ENCODE assay signal across 10 mouse cellular contexts in genomic region chr17:35783944-35784343, GRCm38 (mm10). TPM values are rescaled to one million over a fixed set of nuclear protein-coding genes. Genes with fewer than 3 reads are reported as not detected.
DNase-seq lines count a peak whose midpoint lies in the region; ATAC-seq lines count a peak whose summit lies in the region.
"Had no signal": no experiment of that assay in that cellular context is flagged by ENCODE, and none has a peak within 500 bp of the region (broad histone marks: within the 10 kb centered on the region; RNA-seq: fewer than 3 reads in every experiment).

No protein-coding gene starts in this region.

- H3K9ac ChIP-seq in hindbrain, embryonic 13.5 days = no peak overlapping the region
- no peak overlapping the region for H3K9ac ChIP-seq in hindbrain, embryonic 11.5 days (ENCODE audit: low read depth, low read length)
- no peak overlapping the region for H3K9ac ChIP-seq in embryonic facial prominence, embryonic 14.5 days (ENCODE audit: low read depth, low read length)
- no peak overlapping the region for H3K9ac ChIP-seq in intestine, embryonic 14.5 days (ENCODE audit: low read length)
- H3K9ac ChIP-seq: midbrain, embryonic 12.5 days had no signal

- H3K27me3 ChIP-seq in hindbrain, embryonic 13.5 days = no peaks in the 10 kb centered on the region
- H3K27me3 ChIP-seq in hindbrain, embryonic 11.5 days (ENCODE audit: control insufficient read depth, insufficient read depth, low read length) = no peaks in the 10 kb centered on the region
- no peaks in the 10 kb centered on the region for H3K27me3 ChIP-seq in embryonic facial prominence, embryonic 14.5 days (replicated peaks; ENCODE audit: control insufficient read depth, insufficient read depth, low read length)
- no peaks in the 10 kb centered on the region for H3K27me3 ChIP-seq in intestine, embryonic 14.5 days (replicated peaks; ENCODE audit: control insufficient read depth, insufficient read depth, low read length)
- H3K27me3 ChIP-seq: midbrain, embryonic 12.5 days had no signal

- DNase-seq in hindbrain, embryonic 11.5 days (ENCODE audit: low spot score) = no peak
- peak; percentile 34 for DNase-seq in embryonic facial prominence, embryonic 14.5 days (ENCODE audit: low spot score)
- no peak for DNase-seq in intestine, embryonic 14.5 days (ENCODE audit: low spot score)
- peak; percentile 57 for DNase-seq in lung, postnatal 25 days (ENCODE audit: low spot score)
- DNase-seq in testis, postnatal 14 days (ENCODE audit: low spot score) = no peak
- DNase-seq in thymus, postnatal 25 days = no peak
- DNase-seq in spleen, postnatal 36 days (ENCODE audit: low spot score in 2 of 2) = no peak
- DNase-seq: kidney, adult 18-20 months had no signal

- H3K36me3 ChIP-seq in hindbrain, embryonic 13.5 days = no peaks in the 10 kb centered on the region
- H3K36me3 ChIP-seq in hindbrain, embryonic 11.5 days (ENCODE audit: control insufficient read depth, insufficient read depth, low read length) = no peaks in the 10 kb centered on the region
- H3K36me3 ChIP-seq in embryonic facial prominence, embryonic 14.5 days (ENCODE audit: control insufficient read depth, insufficient read depth, low read length) = no peaks in the 10 kb centered on the region
- H3K36me3 ChIP-seq in intestine, embryonic 14.5 days (ENCODE audit: control insufficient read depth, insufficient read depth, low read length) = no peaks in the 10 kb centered on the region
- H3K36me3 ChIP-seq: midbrain, embryonic 12.5 days had no signal

- H3K4me1 ChIP-seq in hindbrain, embryonic 13.5 days (replicated peaks) = no peaks in the 10 kb centered on the region
- H3K4me1 ChIP-seq in hindbrain, embryonic 11.5 days (replicated peaks; ENCODE audit: control insufficient read depth, insufficient read depth, low read length) = no peaks in the 10 kb centered on the region
- peaks cover 4% of the 10 kb centered on the region; the same call in 1 of the 2 replicates for H3K4me1 ChIP-seq in embryonic facial prominence, embryonic 14.5 days (ENCODE audit: control insufficient read depth, insufficient read depth, low read length)
- 0 out of 2 replicates have a peak, but pooled peaks cover 3% of the 10 kb centered on the region for H3K4me1 ChIP-seq in intestine, embryonic 14.5 days (replicated peaks; ENCODE audit: control insufficient read depth, insufficient read depth, low read length)
- H3K4me1 ChIP-seq: midbrain, embryonic 12.5 days had no signal

- no peak overlapping the region for H3K4me3 ChIP-seq in hindbrain, embryonic 13.5 days
- H3K4me3 ChIP-seq in hindbrain, embryonic 11.5 days (ENCODE audit: low read depth, low read length) = no peak overlapping the region
- H3K4me3 ChIP-seq in embryonic facial prominence, embryonic 14.5 days (ENCODE audit: low read depth, low read length) = no peak overlapping the region
- H3K4me3 ChIP-seq in intestine, embryonic 14.5 days (ENCODE audit: low read depth, low read length) = no peak overlapping the region
- H3K4me3 ChIP-seq: midbrain, embryonic 12.5 days had no signal

- H3K9me3 ChIP-seq in hindbrain, embryonic 13.5 days = no peaks in the 10 kb centered on the region
- no peaks in the 10 kb centered on the region for H3K9me3 ChIP-seq in hindbrain, embryonic 11.5 days (ENCODE audit: control insufficient read depth, low read length)
- H3K9me3 ChIP-seq in embryonic facial prominence, embryonic 14.5 days (ENCODE audit: control insufficient read depth, low read length) = no peaks in the 10 kb centered on the region
- no peaks in the 10 kb centered on the region for H3K9me3 ChIP-seq in intestine, embryonic 14.5 days (ENCODE audit: control insufficient read depth, low read length)
- H3K9me3 ChIP-seq: midbrain, embryonic 12.5 days had no signal

- H3K4me2 ChIP-seq in hindbrain, embryonic 13.5 days = no peak overlapping the region
- H3K4me2 ChIP-seq in hindbrain, embryonic 11.5 days (replicated peaks; ENCODE audit: low read depth, low read length) = no peak overlapping the region
- H3K4me2 ChIP-seq in embryonic facial prominence, embryonic 14.5 days (ENCODE audit: low read depth, low read length) = no peak overlapping the region
- no peak overlapping the region for H3K4me2 ChIP-seq in intestine, embryonic 14.5 days (ENCODE audit: low read length)
- H3K4me2 ChIP-seq: midbrain, embryonic 12.5 days had no signal

- ATAC-seq in hindbrain, embryonic 13.5 days (ENCODE audit: low FRiP score) = 0 out of 2 replicates have a peak, but pooled peaks have one; percentile 46
- ATAC-seq in hindbrain, embryonic 11.5 days (ENCODE audit: low FRiP score) = no peak
- ATAC-seq in embryonic facial prominence, embryonic 14.5 days (ENCODE audit: low read depth) = no peak
- 0 out of 2 replicates have a peak, but pooled peaks have one; percentile 43 for ATAC-seq in intestine, embryonic 14.5 days (replicated peaks; ENCODE audit: low FRiP score, low TSS enrichment, low read depth)

- WGBS in hindbrain, embryonic 13.5 days = 86% methylated on average over 6 of the region's 6 CpGs
- 77% methylated on average over 6 of the region's 6 CpGs for WGBS in hindbrain, embryonic 11.5 days
- WGBS in embryonic facial prominence, embryonic 14.5 days = 81% methylated on average over 6 of the region's 6 CpGs
- 65% methylated on average over 6 of the region's 6 CpGs for WGBS in intestine, embryonic 14.5 days

- no peak overlapping the region for H3K27ac ChIP-seq in hindbrain, embryonic 13.5 days
- H3K27ac ChIP-seq in hindbrain, embryonic 11.5 days (ENCODE audit: low read depth, low read length) = no peak overlapping the region
- no peak overlapping the region for H3K27ac ChIP-seq in embryonic facial prominence, embryonic 14.5 days (replicated peaks; ENCODE audit: low read depth, low read length)
- no peak overlapping the region for H3K27ac ChIP-seq in intestine, embryonic 14.5 days (ENCODE audit: low read depth)
- H3K27ac ChIP-seq: midbrain, embryonic 12.5 days had no signal

RNA-seq across cellular contexts. Expression of gene Ier3, which starts 37.5 kb away (rescaled TPM):
- polyA plus RNA-seq in hindbrain, embryonic 13.5 days (2015; fragmentation: Nextera tagmentation; extraction: Ambion mirVana) = 8.2 and 9.2 TPM in 2 replicates
- polyA plus RNA-seq in hindbrain, embryonic 11.5 days (2014; fragmentation: Nextera tagmentation; extraction: Ambion mirVana) = 3.6 and 4.0 TPM in 2 replicates
- polyA plus RNA-seq in embryonic facial prominence, embryonic 14.5 days (2014; fragmentation: Nextera tagmentation; extraction: Ambion mirVana) = 10.1 and 10.3 TPM in 2 replicates
- 4.4 and 5.1 TPM in 2 replicates for polyA plus RNA-seq in intestine, embryonic 14.5 days (2014; fragmentation: Nextera tagmentation; extraction: Ambion mirVana)

RNA-seq across cellular contexts. Expression of gene Flot1, which starts 39.1 kb away (rescaled TPM):
- polyA plus RNA-seq in hindbrain, embryonic 13.5 days (2015; fragmentation: Nextera tagmentation; extraction: Ambion mirVana) = 75.2 and 78.8 TPM in 2 replicates
- 48.1 and 50.0 TPM in 2 replicates for polyA plus RNA-seq in hindbrain, embryonic 11.5 days (2014; fragmentation: Nextera tagmentation; extraction: Ambion mirVana)
- polyA plus RNA-seq in embryonic facial prominence, embryonic 14.5 days (2014; fragmentation: Nextera tagmentation; extraction: Ambion mirVana) = 49.0 and 49.5 TPM in 2 replicates
- polyA plus RNA-seq in intestine, embryonic 14.5 days (2014; fragmentation: Nextera tagmentation; extraction: Ambion mirVana) = 42.5 and 48.5 TPM in 2 replicates

RNA-seq across cellular contexts. Expression of gene Tubb5, which starts 54.2 kb away (rescaled TPM):
- 1,714 and 1,822 TPM in 2 replicates for polyA plus RNA-seq in hindbrain, embryonic 13.5 days (2015; fragmentation: Nextera tagmentation; extraction: Ambion mirVana)
- polyA plus RNA-seq in hindbrain, embryonic 11.5 days (2014; fragmentation: Nextera tagmentation; extraction: Ambion mirVana) = 1,599 and 1,667 TPM in 2 replicates
- 736 and 832 TPM in 2 replicates for polyA plus RNA-seq in embryonic facial prominence, embryonic 14.5 days (2014; fragmentation: Nextera tagmentation; extraction: Ambion mirVana)
- polyA plus RNA-seq in intestine, embryonic 14.5 days (2014; fragmentation: Nextera tagmentation; extraction: Ambion mirVana) = 923 and 1,006 TPM in 2 replicates

RNA-seq across cellular contexts. Expression of gene Mdc1, which starts 57.4 kb away (rescaled TPM):
- 11.0 and 11.3 TPM in 2 replicates for polyA plus RNA-seq in hindbrain, embryonic 13.5 days (2015; fragmentation: Nextera tagmentation; extraction: Ambion mirVana)
- 16.8 and 17.3 TPM in 2 replicates for polyA plus RNA-seq in hindbrain, embryonic 11.5 days (2014; fragmentation: Nextera tagmentation; extraction: Ambion mirVana)
- 10.2 and 14.8 TPM in 2 replicates for polyA plus RNA-seq in embryonic facial prominence, embryonic 14.5 days (2014; fragmentation: Nextera tagmentation; extraction: Ambion mirVana)
- polyA plus RNA-seq in intestine, embryonic 14.5 days (2014; fragmentation: Nextera tagmentation; extraction: Ambion mirVana) = 16.6 and 17.8 TPM in 2 replicates

Comparison
In these comparisons a context has a peak if more than half of its experiments do, and no peak if none do; other contexts are left out.
1. ATAC-seq: peak in hindbrain, embryonic 13.5 days (single experiment) and intestine, embryonic 14.5 days (single experiment); none in hindbrain, embryonic 11.5 days (single experiment) and embryonic facial prominence, embryonic 14.5 days (single experiment).
2. DNase-seq: peak in embryonic facial prominence, embryonic 14.5 days (single experiment) and lung, postnatal 25 days (single experiment); none in hindbrain, embryonic 11.5 days (single experiment), intestine, embryonic 14.5 days (single experiment), testis, postnatal 14 days (single experiment), thymus, postnatal 25 days (single experiment) and spleen, postnatal 36 days (0 of 2).